Mouse (Mus musculus): ENCODE results near the gene Olfr393.

Olfr393 gene

GRCm38 (mm10) chr11:73851354-73851753 is at the start of gene Olfr393:
Gene Olfr393, minus strand, starts transcription at chr11:73851454.
- DNase-seq, result no peak

- no peak for DNase-seq
Observed at GRCm38 (mm10) chr11:73890671-73891070, 39.4 kb upstream of the Olfr393 start, which contains the start of gene Olfr394. Gene Olfr394, minus strand, starts transcription at chr11:73890771.

- DNase-seq, result no peak
Observed at GRCm38 (mm10) chr11:73816949-73817348, 34.3 kb downstream of the Olfr393 start, which contains the start of gene Olfr392. Gene Olfr392, minus strand, starts transcription at chr11:73817049.

GRCm38 (mm10) chr11:73802952-73803351 is 48.3 kb downstream of the Olfr393 start, which contains the start of gene Olfr391-ps:
Gene Olfr391-ps, minus strand, starts transcription at chr11:73803052.
- no peak for DNase-seq

Measured in cerebellum, postnatal 14 days (tissue).